Mouse (Mus musculus): ENCODE results near the gene Eri3. TPM values are rescaled to one million over a fixed set of nuclear protein-coding genes. Genes with fewer than 3 reads are reported as not detected.

The Eri3 gene
- total and polyA plus RNA-seq, 3 experiments, result 20.7 to 151 (median 54.3) TPM

DNA sequence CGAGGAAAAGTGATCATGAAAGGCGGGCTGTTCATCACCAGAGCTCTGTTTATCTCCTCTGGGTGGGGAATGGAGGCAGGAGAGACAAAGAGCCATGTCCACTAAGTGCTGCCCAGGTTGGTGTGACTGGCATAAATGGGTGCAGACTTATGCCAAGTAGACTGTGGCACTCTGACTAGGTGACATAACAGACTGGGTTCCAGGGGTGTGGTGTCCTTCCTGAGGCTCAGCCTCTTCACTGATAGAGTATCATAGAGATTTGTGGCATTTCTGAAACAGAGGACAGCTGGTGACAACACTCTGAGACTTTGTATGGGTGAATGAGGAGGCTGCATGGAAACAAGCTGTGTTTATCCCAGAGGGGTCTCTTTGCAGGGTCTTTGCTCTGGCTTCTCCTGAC, 61.6 kb downstream of the Eri3 start:
- H3K9me3 ChIP-seq (replicated peaks), result no peaks in the 10 kb centered on the region
- peaks cover 88% of the 10 kb centered on the region for H3K36me3 ChIP-seq (replicated peaks)
- no peak overlapping the region; the same call in 1 of the 2 replicates for H3K4me3 ChIP-seq (ENCODE audit: low read depth, low read length)
- peaks cover 40% of the 10 kb centered on the region for H3K4me1 ChIP-seq (ENCODE audit: insufficient read depth, low read depth, low read length)
- no peaks in the 10 kb centered on the region for H3K27me3 ChIP-seq (ENCODE audit: insufficient read depth, low read length)
- no peak for TF ChIP-seq GATA2 (IDR thresholded peaks at IDR 0.05; ENCODE audit: borderline replicate concordance, low read depth, low read length)
- no peak for TF ChIP-seq CTCF (IDR thresholded peaks at IDR 0.05; ENCODE audit: low read depth, low read length)
- TF ChIP-seq TAL1 (conservative IDR thresholded peaks at IDR 0.05; ENCODE audit: low read depth, low read length), result no peak
- TF ChIP-seq POLR2AphosphoS5 (IDR thresholded peaks at IDR 0.05; ENCODE audit: insufficient replicate concordance, low read depth, low read length), result no peak
- no peak for TF ChIP-seq GATA1 (IDR thresholded peaks at IDR 0.05; ENCODE audit: borderline replicate concordance, low read length)
- ATAC-seq (ENCODE audit: extremely low read depth, insufficient number of reproducible peaks, low FRiP score, poor library complexity, severe bottlenecking) (no peak), DNase-seq (ENCODE audit: low spot score) (no peak)

DNA sequence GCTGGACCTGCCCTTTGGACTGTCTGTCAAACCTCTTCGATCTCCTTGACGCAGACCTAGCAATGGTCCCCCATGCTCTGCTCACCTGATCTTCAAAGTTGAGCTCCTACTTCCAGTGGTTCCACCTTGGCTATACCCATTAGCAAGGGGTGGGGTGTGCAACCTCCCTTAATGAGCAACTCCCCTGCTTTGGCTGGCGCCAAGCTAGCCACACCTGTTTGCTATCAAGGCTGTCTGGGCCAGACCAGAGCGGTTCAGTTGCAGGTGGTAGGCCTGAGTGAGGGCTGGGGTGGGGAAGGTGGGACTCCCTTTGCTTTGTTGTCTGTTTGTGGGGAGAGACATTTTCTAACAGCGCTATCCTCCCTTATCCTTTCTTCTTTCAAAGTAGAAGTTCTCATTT, 62.5 kb downstream of the Eri3 start:
- Histone ChIP-seq H3K9me3 (replicated peaks) (no peaks in the 10 kb centered on the region), H3K27me3 (ENCODE audit: insufficient read depth, low read length) (no peaks in the 10 kb centered on the region), H3K36me3 (replicated peaks) (peaks cover 85% of the 10 kb centered on the region), H3K4me3 (ENCODE audit: low read depth, low read length) (no peak overlapping the region), H3K4me1 (ENCODE audit: insufficient read depth, low read depth, low read length) (peaks cover 40% of the 10 kb centered on the region)
- DNase-seq (ENCODE audit: low spot score), result no peak
- TF ChIP-seq POLR2AphosphoS5 (IDR thresholded peaks at IDR 0.05; ENCODE audit: insufficient replicate concordance, low read depth, low read length), result no peak
- TF ChIP-seq CTCF (IDR thresholded peaks at IDR 0.05; ENCODE audit: low read depth, low read length), result no peak
- no peak for TF ChIP-seq TAL1 (conservative IDR thresholded peaks at IDR 0.05; ENCODE audit: low read depth, low read length)
- no peak for TF ChIP-seq GATA2 (IDR thresholded peaks at IDR 0.05; ENCODE audit: borderline replicate concordance, low read depth, low read length)
- TF ChIP-seq GATA1 (IDR thresholded peaks at IDR 0.05; ENCODE audit: borderline replicate concordance, low read length), result no peak
- no peak for ATAC-seq (ENCODE audit: extremely low read depth, insufficient number of reproducible peaks, low FRiP score, poor library complexity, severe bottlenecking)

DNA sequence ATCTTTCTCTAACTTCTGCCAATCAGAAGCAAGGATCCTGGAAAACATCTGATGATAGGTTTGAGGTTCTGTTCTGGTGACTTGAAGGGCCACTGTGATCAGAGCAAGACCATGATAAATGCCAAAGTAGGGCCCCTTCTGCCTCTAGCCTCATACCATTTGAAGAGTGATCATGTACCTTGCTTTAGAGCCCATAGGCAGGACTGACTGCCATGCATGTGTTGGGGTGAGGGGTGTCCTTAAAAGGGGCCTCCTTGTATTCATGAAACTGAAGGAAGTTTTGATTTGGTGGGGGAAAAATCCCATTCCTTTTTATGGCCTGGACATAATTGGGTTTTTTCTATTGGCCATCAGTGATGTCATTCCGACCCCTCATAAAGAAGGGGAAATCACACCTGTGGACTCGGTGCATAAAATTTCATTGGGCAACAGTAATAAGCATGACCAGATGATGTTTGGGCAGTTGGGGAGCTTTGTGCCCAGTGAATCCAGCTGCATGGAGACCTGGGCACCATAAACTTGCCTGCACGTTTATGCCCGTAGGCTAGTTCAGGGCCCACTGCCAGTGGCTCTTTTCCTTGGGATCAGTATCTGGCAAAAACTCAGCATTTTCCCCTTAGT, 63.1 kb downstream of the Eri3 start:
- Histone ChIP-seq H3K9me3 (replicated peaks) (no peaks in the 10 kb centered on the region), H3K27me3 (ENCODE audit: insufficient read depth, low read length) (no peaks in the 10 kb centered on the region), H3K36me3 (replicated peaks) (peaks cover 84% of the 10 kb centered on the region), H3K4me3 (ENCODE audit: low read depth, low read length) (no peak overlapping the region), H3K4me1 (ENCODE audit: insufficient read depth, low read depth, low read length) (peaks cover 40% of the 10 kb centered on the region)
- DNase-seq (ENCODE audit: low spot score), result no peak
- no peak for TF ChIP-seq GATA2 (IDR thresholded peaks at IDR 0.05; ENCODE audit: borderline replicate concordance, low read depth, low read length)
- no peak for TF ChIP-seq POLR2AphosphoS5 (IDR thresholded peaks at IDR 0.05; ENCODE audit: insufficient replicate concordance, low read depth, low read length)
- TF ChIP-seq GATA1 (IDR thresholded peaks at IDR 0.05; ENCODE audit: borderline replicate concordance, low read length), result no peak
- TF ChIP-seq CTCF (IDR thresholded peaks at IDR 0.05; ENCODE audit: low read depth, low read length), result no peak
- TF ChIP-seq TAL1 (conservative IDR thresholded peaks at IDR 0.05; ENCODE audit: low read depth, low read length), result no peak
- no peak for ATAC-seq (ENCODE audit: extremely low read depth, insufficient number of reproducible peaks, low FRiP score, poor library complexity, severe bottlenecking)

DNA sequence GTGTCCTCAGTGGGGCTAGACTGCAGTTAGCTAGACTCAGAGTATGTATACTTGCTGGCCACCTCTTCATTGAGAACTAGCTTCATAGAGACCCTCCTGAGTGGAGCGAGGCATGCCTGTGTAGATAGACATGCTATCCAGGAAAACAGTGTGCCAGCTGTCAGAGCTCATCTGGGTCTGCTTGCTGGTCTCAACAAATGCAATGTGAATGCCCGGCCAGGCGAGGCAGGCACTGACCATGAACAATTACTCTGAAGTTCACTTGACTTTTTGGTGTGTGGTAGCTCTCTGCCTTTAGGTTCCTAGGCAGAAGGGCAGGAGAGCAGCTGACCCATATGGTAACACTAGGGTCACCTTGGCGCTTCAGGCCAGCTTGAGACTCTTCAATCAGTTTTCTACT, 66.4 kb downstream of the Eri3 start:
- DNase-seq (ENCODE audit: low spot score), result no peak
- Histone ChIP-seq H3K27me3 (ENCODE audit: insufficient read depth, low read length) (no peaks in the 10 kb centered on the region), H3K36me3 (replicated peaks) (peaks cover 81% of the 10 kb centered on the region), H3K9me3 (replicated peaks) (no peaks in the 10 kb centered on the region), H3K4me1 (ENCODE audit: insufficient read depth, low read depth, low read length) (peaks cover 16% of the 10 kb centered on the region), H3K4me3 (ENCODE audit: low read depth, low read length) (no peak overlapping the region)
- no peak for TF ChIP-seq TAL1 (conservative IDR thresholded peaks at IDR 0.05; ENCODE audit: low read depth, low read length)
- TF ChIP-seq POLR2AphosphoS5 (IDR thresholded peaks at IDR 0.05; ENCODE audit: insufficient replicate concordance, low read depth, low read length), result no peak
- TF ChIP-seq GATA1 (IDR thresholded peaks at IDR 0.05; ENCODE audit: borderline replicate concordance, low read length), result no peak
- no peak for TF ChIP-seq GATA2 (IDR thresholded peaks at IDR 0.05; ENCODE audit: borderline replicate concordance, low read depth, low read length)
- TF ChIP-seq CTCF (IDR thresholded peaks at IDR 0.05; ENCODE audit: low read depth, low read length), result no peak
- no peak for ATAC-seq (ENCODE audit: extremely low read depth, insufficient number of reproducible peaks, low FRiP score, poor library complexity, severe bottlenecking)

DNA sequence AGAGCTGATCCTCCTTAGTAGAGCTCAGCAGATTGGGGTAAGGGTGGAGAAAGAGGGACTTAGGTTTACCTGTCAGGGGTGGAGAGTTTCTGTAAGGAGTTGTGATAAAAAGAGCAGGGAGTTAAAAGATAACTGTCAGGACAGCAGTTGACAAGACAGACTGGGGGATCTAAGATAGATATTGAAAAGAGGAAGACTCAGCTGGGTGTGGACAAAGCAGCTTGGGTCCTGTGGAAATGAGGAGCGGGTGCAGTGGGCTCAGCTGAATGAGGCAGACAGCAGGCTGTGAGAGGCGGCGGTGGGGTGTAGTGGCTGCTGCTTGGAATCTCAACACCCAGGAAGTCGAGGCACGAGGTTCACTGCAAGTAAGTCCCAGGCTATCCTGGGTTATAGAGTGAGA, 72.1 kb downstream of the Eri3 start:
- DNase-seq (ENCODE audit: low spot score) (no peak), ATAC-seq (ENCODE audit: extremely low read depth, insufficient number of reproducible peaks, low FRiP score, poor library complexity, severe bottlenecking) (no peak; the same call in 1 of the 2 replicates)
- Histone ChIP-seq H3K9me3 (replicated peaks) (no peaks in the 10 kb centered on the region), H3K4me1 (ENCODE audit: insufficient read depth, low read depth, low read length) (peaks cover 13% of the 10 kb centered on the region), H3K36me3 (replicated peaks) (peaks cover 79% of the 10 kb centered on the region), H3K27me3 (ENCODE audit: insufficient read depth, low read length) (no peaks in the 10 kb centered on the region), H3K4me3 (ENCODE audit: low read depth, low read length) (no peak overlapping the region; the same call in 1 of the 2 replicates)
- TF ChIP-seq GATA1 (IDR thresholded peaks at IDR 0.05; ENCODE audit: borderline replicate concordance, low read length) (no peak), GATA2 (IDR thresholded peaks at IDR 0.05; ENCODE audit: borderline replicate concordance, low read depth, low read length) (no peak), TAL1 (conservative IDR thresholded peaks at IDR 0.05; ENCODE audit: low read depth, low read length) (no peak), POLR2AphosphoS5 (IDR thresholded peaks at IDR 0.05; ENCODE audit: insufficient replicate concordance, low read depth, low read length) (no peak), CTCF (IDR thresholded peaks at IDR 0.05; ENCODE audit: low read depth, low read length) (no peak)

DNA sequence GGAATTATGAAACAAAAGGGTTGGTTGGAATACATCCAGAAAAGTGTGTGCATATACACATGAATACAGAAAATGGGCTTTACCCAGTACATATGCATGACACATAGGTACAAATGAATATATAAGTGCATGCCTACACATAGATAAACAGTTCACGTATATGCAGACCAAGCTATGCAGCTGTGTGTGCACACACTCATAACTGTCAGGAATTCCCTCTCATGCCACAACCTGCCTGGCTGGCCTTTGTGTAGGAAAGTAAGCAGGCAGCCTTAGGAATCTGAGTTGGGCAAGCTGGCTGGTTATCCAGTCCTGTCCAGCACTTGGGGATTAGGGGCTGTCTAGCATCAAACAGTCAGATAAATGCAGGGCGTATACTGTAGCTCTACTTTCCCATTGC, 72.9 kb downstream of the Eri3 start:
- H3K27me3 ChIP-seq (ENCODE audit: insufficient read depth, low read length), result no peaks in the 10 kb centered on the region
- no peak for TF ChIP-seq CTCF (IDR thresholded peaks at IDR 0.05; ENCODE audit: low read depth, low read length)
- TF ChIP-seq TAL1 (conservative IDR thresholded peaks at IDR 0.05; ENCODE audit: low read depth, low read length), result no peak
- TF ChIP-seq GATA2 (IDR thresholded peaks at IDR 0.05; ENCODE audit: borderline replicate concordance, low read depth, low read length), result no peak
- TF ChIP-seq POLR2AphosphoS5 (IDR thresholded peaks at IDR 0.05; ENCODE audit: insufficient replicate concordance, low read depth, low read length), result no peak
- ATAC-seq (ENCODE audit: extremely low read depth, insufficient number of reproducible peaks, low FRiP score, poor library complexity, severe bottlenecking), result no peak

More for the DNA sequence above, 72.9 kb downstream of the Eri3 start:
- Histone ChIP-seq H3K36me3 (replicated peaks) (peaks cover 83% of the 10 kb centered on the region), H3K4me1 (ENCODE audit: insufficient read depth, low read depth, low read length) (peaks cover 13% of the 10 kb centered on the region), H3K9me3 (replicated peaks) (no peaks in the 10 kb centered on the region), H3K4me3 (ENCODE audit: low read depth, low read length) (no peak overlapping the region)
- no peak for DNase-seq (ENCODE audit: low spot score)

Measured in G1E (cell line).